ENCODE assay signal across 17 mouse cellular contexts in genomic region chr12:76128831-76129230, GRCm38 (mm10). TPM values are rescaled to one million over a fixed set of nuclear protein-coding genes. Genes with fewer than 3 reads are reported as not detected.
DNase-seq lines count a peak whose midpoint lies in the region; ATAC-seq and TF ChIP-seq lines count a peak whose summit lies in the region.
"Had no signal": no experiment of that assay in that cellular context is flagged by ENCODE, and none has a peak within 500 bp of the region (broad histone marks: within the 10 kb centered on the region; RNA-seq: fewer than 3 reads in every experiment).

No protein-coding gene starts in this region.

- H3K4me2 ChIP-seq in forebrain, postnatal 0 days (ENCODE audit: low read depth): no peak overlapping the region
- H3K4me2 ChIP-seq: limb, embryonic 13.5 days had no signal

- H3K36me3 ChIP-seq in forebrain, postnatal 0 days (ENCODE audit: insufficient read depth): no peaks in the 10 kb centered on the region
- H3K36me3 ChIP-seq: forebrain, embryonic 10.5 days; limb, embryonic 13.5 days had no signal

- DNase-seq in adrenal gland, postnatal 10 days: peak; percentile 58
- no peak for DNase-seq in adrenal gland, adult 8-10 months
- peak; percentile 58 for DNase-seq in ovary, postnatal 36 days (ENCODE audit: low spot score)
- DNase-seq in ovary, postnatal 10 days (ENCODE audit: low spot score): no peak
- peak; percentile 26 to 38 for DNase-seq in kidney, postnatal 4 days
- DNase-seq in yolk sac, embryonic 10.5 days (ENCODE audit: low spot score): no peak
- DNase-seq in thymus, postnatal 25 days: no peak
- no peak for DNase-seq in forebrain, postnatal 0 days
- DNase-seq: embryo, embryonic 11 days; right cerebral cortex, postnatal 25 days had no signal

- ATAC-seq in forebrain, postnatal 0 days: no peak
- ATAC-seq: intestine, embryonic 16.5 days had no signal

- H3K27ac ChIP-seq in forebrain, postnatal 0 days (ENCODE audit: low read depth, low read length): no peak overlapping the region
- H3K27ac ChIP-seq: forebrain, embryonic 10.5 days; limb, embryonic 13.5 days; stomach, postnatal 0 days had no signal

- H3K27me3 ChIP-seq in forebrain, postnatal 0 days (ENCODE audit: insufficient read depth, low read length): no peaks in the 10 kb centered on the region
- H3K27me3 ChIP-seq: limb, embryonic 13.5 days had no signal

- H3K9ac ChIP-seq in forebrain, postnatal 0 days: no peak overlapping the region
- H3K9ac ChIP-seq: limb, embryonic 13.5 days had no signal

- 66% methylated on average over 10 of the region's 10 CpGs for WGBS in forebrain, postnatal 0 days

- H3K9me3 ChIP-seq in forebrain, postnatal 0 days (ENCODE audit: low read length): no peaks in the 10 kb centered on the region
- H3K9me3 ChIP-seq: forebrain, embryonic 10.5 days; limb, embryonic 13.5 days had no signal

- no peaks in the 10 kb centered on the region for H3K4me1 ChIP-seq in forebrain, postnatal 0 days (ENCODE audit: insufficient read depth)

- TF ChIP-seq CTCF in forebrain, postnatal 0 days (IDR thresholded peaks at IDR 0.05; ENCODE audit: low read depth): no peak

- H3K4me3 ChIP-seq in forebrain, postnatal 0 days (ENCODE audit: low read depth, low read length): no peak overlapping the region
- H3K4me3 ChIP-seq: forebrain, embryonic 10.5 days; limb, embryonic 13.5 days had no signal

RNA-seq across cellular contexts. Expression of gene Esr2, which starts 48.2 kb away (rescaled TPM):
- not detected for total RNA-seq in adrenal gland, postnatal 10 days (2021)
- total RNA-seq in adrenal gland, adult 8-10 months (2022): under 1 TPM in 3 of 4 experiments, not detected in 1; 0.11 to 0.75 (median 0.45) TPM
- 0.15 and 0.95 TPM in 2 replicates for total RNA-seq in forebrain, postnatal 0 days (2014; rRNA removed)
- 0.23 and 0.35 TPM in 2 replicates for polyA plus RNA-seq in forebrain, postnatal 0 days (2015; fragmentation: Nextera tagmentation; extraction: Ambion mirVana)
- total RNA-seq: heart, postnatal 36 days; megakaryocyte, adult 5-6 weeks; MEL had no signal

Comparison
In these comparisons a context has a peak if more than half of its experiments do, and no peak if none do; other contexts are left out.
1. DNase-seq: peak in adrenal gland, postnatal 10 days (single experiment), ovary, postnatal 36 days (single experiment) and kidney, postnatal 4 days (2 of 2); none in adrenal gland, adult 8-10 months (single experiment), ovary, postnatal 10 days (single experiment), yolk sac, embryonic 10.5 days (single experiment), thymus, postnatal 25 days (single experiment) and forebrain, postnatal 0 days (single experiment).